Mouse (Mus musculus) 416B (cell line): ENCODE measurements around the gene Fbxl17.

Source experiments
- DNase-seq: peaks from one replicate; pipeline ENCODE4 v3.0.0; 2011; ENCODE audit warnings: low read depth

Fbxl17 gene

GRCm38 (mm10) chr17:63459712-63460495 lies 39.9 kb downstream of the Fbxl17 start:
- DNase-seq = no peak

- no peak for DNase-seq
Measured at GRCm38 (mm10) chr17:63458052-63458451, 41.8 kb downstream of the Fbxl17 start.

- peak; percentile 53 for DNase-seq
Measured at GRCm38 (mm10) chr17:63451311-63452006, 48.4 kb downstream of the Fbxl17 start.

GRCm38 (mm10) chr17:63447691-63448090 lies 52.1 kb downstream of the Fbxl17 start:
- no peak for DNase-seq

GRCm38 (mm10) chr17:63446971-63447679 lies 52.7 kb downstream of the Fbxl17 start:
- no peak for DNase-seq

- DNase-seq = no peak
Measured at GRCm38 (mm10) chr17:63445212-63445611, 54.6 kb downstream of the Fbxl17 start.

- no peak for DNase-seq
Measured at GRCm38 (mm10) chr17:63437424-63437823, 62.4 kb downstream of the Fbxl17 start.

GRCm38 (mm10) chr17:63434081-63434480 lies 65.7 kb downstream of the Fbxl17 start:
- DNase-seq = peak; percentile 55

- peak; percentile 65 for DNase-seq
Measured at GRCm38 (mm10) chr17:63431650-63432049, 68.2 kb downstream of the Fbxl17 start.

GRCm38 (mm10) chr17:63430395-63431075 lies 69.3 kb downstream of the Fbxl17 start:
- peak; percentile 53 for DNase-seq

- no peak for DNase-seq
Measured at GRCm38 (mm10) chr17:63423851-63424250, 76.0 kb downstream of the Fbxl17 start.

- DNase-seq = peak; percentile 35
Measured at GRCm38 (mm10) chr17:63422685-63423084, 77.1 kb downstream of the Fbxl17 start.

GRCm38 (mm10) chr17:63421864-63422263 lies 78.0 kb downstream of the Fbxl17 start:
- DNase-seq = peak; percentile 57

GRCm38 (mm10) chr17:63419503-63419902 lies 80.3 kb downstream of the Fbxl17 start:
- DNase-seq = no peak

GRCm38 (mm10) chr17:63413973-63414580 lies 85.7 kb downstream of the Fbxl17 start:
- DNase-seq = peak; percentile 72

GRCm38 (mm10) chr17:63411564-63411963 lies 88.3 kb downstream of the Fbxl17 start:
- DNase-seq = no peak

- DNase-seq = no peak
Measured at GRCm38 (mm10) chr17:63410101-63410500, 89.7 kb downstream of the Fbxl17 start.

GRCm38 (mm10) chr17:63405955-63406354 lies 93.9 kb downstream of the Fbxl17 start:
- DNase-seq = no peak

- no peak for DNase-seq
Measured at GRCm38 (mm10) chr17:63405471-63405870, 94.3 kb downstream of the Fbxl17 start.

- no peak for DNase-seq
Measured at GRCm38 (mm10) chr17:63404968-63405367, 94.8 kb downstream of the Fbxl17 start.

GRCm38 (mm10) chr17:63403801-63404415 lies 95.9 kb downstream of the Fbxl17 start:
- DNase-seq = no peak
